Mouse (Mus musculus) liver, embryonic 16.5 days (tissue): ENCODE measurements around the gene Ankrd6. TPM values are rescaled to one million over a fixed set of nuclear protein-coding genes. Genes with fewer than 3 reads are reported as not detected.

Experiments
- ATAC-seq: fragments of 200-750 bp; cut with Nextera tagmentation; 2 replicates; pipeline ENCODE4 v1.8.0; 2017; ENCODE audit warnings: low read depth, mild to moderate bottlenecking, moderate number of reproducible peaks, moderate library complexity
- H3K27ac ChIP-seq: fragments of 300-500 bp; sonication (generic); 2 replicates; pipeline ENCODE4 v1.5.1; 2014; ENCODE audit warnings: mild to moderate bottlenecking, low read length
- H3K27me3 ChIP-seq: fragments of 300-500 bp; sonication (generic); 2 replicates; pipeline ENCODE4 v1.6.1; 2014; ENCODE audit warnings: low read depth, low read length, mixed read lengths; ENCODE audit not compliant: control insufficient read depth, insufficient read depth
- H3K36me3 ChIP-seq: fragments of 300-500 bp; sonication (generic); 2 replicates; pipeline ENCODE4 v1.6.1; 2014; ENCODE audit warnings: mild to moderate bottlenecking; ENCODE audit not compliant: control insufficient read depth, insufficient read depth
- H3K4me1 ChIP-seq: fragments of 300-500 bp; sonication (generic); 2 replicates; pipeline ENCODE4 v1.6.1; 2014; ENCODE audit warnings: low read depth, low read length, mixed read lengths; ENCODE audit not compliant: control insufficient read depth
- H3K4me2 ChIP-seq: fragments of 300-500 bp; sonication (generic); 2 replicates; pipeline ENCODE4 v1.6.1; 2014; ENCODE audit warnings: low read depth, low read length, mixed read lengths
- H3K4me3 ChIP-seq: fragments of 300-500 bp; sonication (generic); 2 replicates; pipeline ENCODE4 v1.5.1; 2014; ENCODE audit warnings: low read depth, mild to moderate bottlenecking, low read length
- H3K9ac ChIP-seq: fragments of 300-500 bp; sonication (generic); 2 replicates; pipeline ENCODE4 v1.6.1; 2014; ENCODE audit warnings: low read depth, low read length
- H3K9me3 ChIP-seq: fragments of 300-500 bp; sonication (generic); replicated peaks from 2 replicates; pipeline ENCODE4 v1.6.1; 2016; ENCODE audit warnings: low read length; ENCODE audit not compliant: control insufficient read depth
- WGBS: fragments of 180-500 bp; shearing (Covaris S2); extraction: QIAGEN DNeasy Blood & Tissue Kit; methylation state at CpG from one replicate; pipeline ENCODE4 v1.1.7; 2014; ENCODE audit not compliant: insufficient replicate concordance; 5-methylcytosine and 5-hydroxymethylcytosine counted together
- polyA plus RNA-seq: library from polyadenylated mRNA; unstranded; fragments of >200 nt; fragmentation: Nextera tagmentation; extraction: Ambion mirVana; gene quantifications from 2 replicates; pipeline ENCODE4 v1.2.1, GENCODE M21; 2015

Ankrd6 gene
- polyA plus RNA-seq, 1 experiment from 2014 or later: 0.60 TPM

DNA sequence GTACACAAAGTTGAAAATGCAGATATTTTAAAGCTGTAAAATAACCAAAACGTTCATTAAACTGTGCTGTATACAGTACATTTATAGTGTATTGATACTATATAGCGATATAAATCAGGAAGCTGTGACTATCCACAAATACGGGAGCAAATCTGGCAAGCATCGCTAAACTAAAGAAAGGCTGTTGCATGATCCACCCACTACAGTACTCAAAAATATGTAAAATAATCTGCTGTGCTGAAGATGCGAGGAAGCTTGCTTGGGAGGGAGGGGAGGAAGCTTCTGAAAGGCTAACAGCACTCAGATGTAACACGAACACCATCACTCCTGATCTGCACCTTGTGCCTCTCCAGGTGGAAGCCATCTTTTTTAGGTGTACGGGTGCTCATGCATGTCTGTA is 46.8 kb downstream of the Ankrd6 start:
- WGBS: 76% methylated on average over 7 of the region's 7 CpGs
- peaks cover 9% of the 10 kb centered on the region for H3K4me1 ChIP-seq
- H3K4me2 ChIP-seq: no peak overlapping the region
- H3K9ac ChIP-seq: no peak overlapping the region
- H3K27ac ChIP-seq: no peak overlapping the region
- no peaks in the 10 kb centered on the region for H3K9me3 ChIP-seq
- ATAC-seq: no peak
- H3K27me3 ChIP-seq: no peaks in the 10 kb centered on the region
- no peaks in the 10 kb centered on the region for H3K36me3 ChIP-seq
- no peak overlapping the region for H3K4me3 ChIP-seq

- Histone ChIP-seq H3K9ac (no peak overlapping the region), H3K27me3 (no peaks in the 10 kb centered on the region), H3K4me3 (no peak overlapping the region), H3K9me3 (no peaks in the 10 kb centered on the region), H3K4me2 (no peak overlapping the region), H3K27ac (no peak overlapping the region), H3K4me1 (no peaks in the 10 kb centered on the region), H3K36me3 (no peaks in the 10 kb centered on the region)
- no peak for ATAC-seq
- WGBS: 47% methylated on average over 4 of the region's 4 CpGs
These were observed 51.6 kb downstream of the Ankrd6 start for GRCm38 (mm10) chr4:32899051-32899450.

DNA sequence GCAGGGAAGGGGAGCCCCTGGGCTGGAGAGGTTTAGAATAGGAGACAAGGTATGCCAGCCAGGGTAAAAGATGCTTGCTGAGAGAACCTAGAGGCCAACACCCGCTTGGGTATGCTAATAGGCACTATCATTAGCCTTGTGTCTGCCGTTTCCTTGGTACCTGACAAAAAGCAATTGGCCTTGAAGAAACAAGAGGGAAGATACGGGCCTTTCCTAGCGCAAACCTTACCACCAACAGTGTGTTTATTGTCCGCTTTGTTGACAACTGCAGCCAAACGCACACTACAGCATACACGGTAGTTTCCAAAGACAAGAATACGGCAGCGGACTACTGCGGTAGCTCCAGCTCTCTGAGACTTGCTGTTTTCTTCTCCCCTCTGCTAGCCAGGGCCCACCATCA is 59.3 kb downstream of the Ankrd6 start:
- H3K9ac ChIP-seq: no peak overlapping the region
- 76% methylated on average over 10 of the region's 10 CpGs for WGBS
- no peaks in the 10 kb centered on the region for H3K36me3 ChIP-seq
- ATAC-seq: no peak
- no peak overlapping the region for H3K4me3 ChIP-seq
- H3K9me3 ChIP-seq: no peaks in the 10 kb centered on the region
- H3K27me3 ChIP-seq: no peaks in the 10 kb centered on the region; the same call in none of the 2 replicates
- no peak overlapping the region for H3K4me2 ChIP-seq
- no peak overlapping the region for H3K27ac ChIP-seq
- no peaks in the 10 kb centered on the region for H3K4me1 ChIP-seq

DNA sequence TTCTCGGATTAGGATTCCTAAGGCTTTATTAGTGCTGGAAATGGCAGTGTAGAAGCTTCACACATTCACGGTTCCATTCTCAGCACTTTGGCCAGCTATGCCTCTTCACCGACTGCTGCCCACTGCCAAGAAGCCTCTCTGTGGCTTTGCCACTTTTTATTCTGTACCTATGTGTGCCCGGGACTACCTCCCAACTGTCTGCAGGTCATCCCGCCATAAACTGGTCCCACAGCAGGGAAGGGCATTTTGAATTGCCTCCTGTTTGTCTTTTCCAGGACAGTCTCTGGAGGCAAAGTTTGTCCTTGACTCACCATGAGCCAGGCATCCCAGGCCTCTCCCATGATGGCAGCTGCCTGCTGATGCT is 59.9 kb downstream of the Ankrd6 start:
- no peak for ATAC-seq
- Histone ChIP-seq H3K9ac (no peak overlapping the region), H3K27me3 (no peaks in the 10 kb centered on the region; the same call in none of the 2 replicates), H3K27ac (no peak overlapping the region), H3K4me1 (no peaks in the 10 kb centered on the region), H3K4me2 (no peak overlapping the region), H3K9me3 (no peaks in the 10 kb centered on the region), H3K4me3 (no peak overlapping the region), H3K36me3 (no peaks in the 10 kb centered on the region)
- 72% methylated on average over 5 of the region's 5 CpGs for WGBS

DNA sequence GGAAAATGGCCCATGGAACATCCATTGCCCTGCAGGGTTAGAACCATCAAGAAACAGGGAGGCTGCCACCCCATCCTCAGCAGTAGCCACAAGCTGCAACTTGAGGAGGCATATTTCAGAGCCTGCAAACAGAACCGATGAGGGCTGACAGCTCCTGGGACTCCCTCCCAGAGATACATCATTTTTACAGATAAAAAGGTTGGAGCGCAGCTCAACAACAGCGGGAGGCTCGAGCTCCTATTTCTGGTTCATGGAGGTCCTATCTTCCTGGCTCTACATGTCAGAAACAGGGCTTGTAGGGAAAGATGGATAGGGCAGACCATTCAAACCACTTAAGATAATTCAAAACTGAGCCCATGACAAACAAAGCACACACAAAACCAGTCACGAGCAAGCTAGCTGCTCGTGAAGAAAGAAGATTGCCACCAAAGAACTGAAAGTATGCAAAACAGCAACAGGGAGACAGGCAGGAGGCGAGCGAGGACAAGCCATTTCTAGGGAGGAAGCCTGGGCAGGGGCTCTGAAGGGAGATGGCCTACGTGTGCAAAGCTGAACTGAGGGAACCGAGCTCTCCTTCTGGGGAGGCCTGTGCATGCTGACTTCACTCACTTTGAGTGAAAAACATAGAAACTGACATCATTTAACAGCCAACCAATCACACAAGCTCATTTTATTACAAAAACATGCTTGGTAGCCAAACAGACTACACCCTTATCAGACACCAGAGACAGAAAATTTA is 60.5 kb downstream of the Ankrd6 start:
- Histone ChIP-seq H3K4me3 (no peak overlapping the region), H3K4me2 (no peak overlapping the region), H3K4me1 (no peaks in the 10 kb centered on the region), H3K9me3 (no peaks in the 10 kb centered on the region), H3K27me3 (no peaks in the 10 kb centered on the region; the same call in none of the 2 replicates), H3K27ac (no peak overlapping the region), H3K36me3 (no peaks in the 10 kb centered on the region), H3K9ac (no peak overlapping the region)
- WGBS: 61% methylated on average over 10 of the region's 10 CpGs
- no peak for ATAC-seq

GRCm38 (mm10) chr4:32889246-32889645 is 61.4 kb downstream of the Ankrd6 start:
- no peak for ATAC-seq
- no peaks in the 10 kb centered on the region; the same call in none of the 2 replicates for H3K27me3 ChIP-seq
- 56% methylated on average over 11 of the region's 11 CpGs for WGBS
- H3K9ac ChIP-seq: no peak overlapping the region
- no peaks in the 10 kb centered on the region for H3K9me3 ChIP-seq
- no peak overlapping the region for H3K4me3 ChIP-seq
- H3K4me1 ChIP-seq: no peaks in the 10 kb centered on the region
- H3K4me2 ChIP-seq: no peak overlapping the region
- H3K36me3 ChIP-seq: no peaks in the 10 kb centered on the region
- no peak overlapping the region for H3K27ac ChIP-seq

DNA sequence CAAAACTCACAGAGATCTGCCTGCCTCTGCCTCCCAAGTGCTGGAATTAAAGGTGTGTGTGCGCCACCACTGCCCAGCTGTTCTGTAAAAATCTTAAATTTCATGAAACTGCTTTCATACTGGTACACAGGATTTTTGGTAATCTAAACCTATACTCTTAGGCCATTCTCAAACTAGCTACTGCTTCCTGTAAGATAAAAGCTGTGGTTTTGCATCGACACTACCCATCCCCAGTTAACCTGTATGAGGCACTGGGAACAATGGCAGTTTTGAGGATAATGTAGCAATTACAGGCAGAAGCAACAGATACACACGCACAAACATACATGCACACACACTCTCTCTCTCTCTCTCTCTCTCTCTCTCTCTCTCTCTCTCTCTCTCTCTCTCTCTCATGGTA is 64.2 kb downstream of the Ankrd6 start:
- 30% methylated on average over 3 of the region's 3 CpGs for WGBS
- no peak overlapping the region for H3K9ac ChIP-seq
- no peaks in the 10 kb centered on the region for H3K9me3 ChIP-seq
- no peak overlapping the region for H3K4me3 ChIP-seq
- H3K27ac ChIP-seq: no peak overlapping the region
- no peak for ATAC-seq
- H3K4me2 ChIP-seq: no peak overlapping the region
- no peaks in the 10 kb centered on the region; the same call in none of the 2 replicates for H3K27me3 ChIP-seq
- H3K4me1 ChIP-seq: no peaks in the 10 kb centered on the region
- H3K36me3 ChIP-seq: no peaks in the 10 kb centered on the region

- no peak overlapping the region for H3K4me2 ChIP-seq
- ATAC-seq: no peak
- 73% methylated on average over 9 of the region's 9 CpGs for WGBS
- no peaks in the 10 kb centered on the region for H3K4me1 ChIP-seq
- H3K36me3 ChIP-seq: no peaks in the 10 kb centered on the region
- H3K27ac ChIP-seq: no peak overlapping the region
- no peaks in the 10 kb centered on the region for H3K9me3 ChIP-seq
- H3K27me3 ChIP-seq: no peaks in the 10 kb centered on the region
- H3K4me3 ChIP-seq: no peak overlapping the region
- no peak overlapping the region for H3K9ac ChIP-seq
These were observed 66.0 kb downstream of the Ankrd6 start for GRCm38 (mm10) chr4:32884599-32884998.

DNA sequence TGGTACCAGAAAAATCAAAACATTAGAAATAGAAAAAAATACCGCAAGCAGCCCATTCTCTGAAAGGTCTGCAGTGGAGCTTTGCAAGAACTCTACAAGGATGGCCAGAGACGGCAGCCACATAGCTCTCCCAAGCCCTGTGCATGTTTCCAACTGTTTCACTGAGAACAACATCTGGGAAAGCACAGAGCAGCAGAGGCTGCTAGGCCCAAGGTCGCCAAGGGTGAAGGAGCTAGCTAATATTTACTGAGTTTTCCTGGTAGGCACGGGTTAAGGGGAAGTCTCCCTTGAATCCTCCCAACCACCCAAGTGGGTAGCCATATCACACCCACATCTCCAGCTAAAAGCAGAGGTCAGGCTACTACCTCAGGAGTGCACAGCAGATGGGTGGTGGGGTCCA is 69.6 kb downstream of the Ankrd6 start:
- no peak for ATAC-seq
- Histone ChIP-seq H3K9ac (no peak overlapping the region), H3K4me3 (no peak overlapping the region), H3K36me3 (no peaks in the 10 kb centered on the region), H3K27ac (no peak overlapping the region), H3K27me3 (no peaks in the 10 kb centered on the region), H3K4me1 (no peaks in the 10 kb centered on the region), H3K9me3 (no peaks in the 10 kb centered on the region), H3K4me2 (no peak overlapping the region)
- WGBS: 44% methylated on average over 4 of the region's 4 CpGs
